Mouse (Mus musculus): ENCODE measurements around the gene Dnajc14. TPM values are rescaled to one million over a fixed set of nuclear protein-coding genes. Genes with fewer than 3 reads are reported as not detected.

The Dnajc14 gene
- polyA plus RNA-seq (2014; fragmentation: Nextera tagmentation; extraction: Ambion mirVana) = 28.2 and 31.0 TPM in 2 replicates

DNA sequence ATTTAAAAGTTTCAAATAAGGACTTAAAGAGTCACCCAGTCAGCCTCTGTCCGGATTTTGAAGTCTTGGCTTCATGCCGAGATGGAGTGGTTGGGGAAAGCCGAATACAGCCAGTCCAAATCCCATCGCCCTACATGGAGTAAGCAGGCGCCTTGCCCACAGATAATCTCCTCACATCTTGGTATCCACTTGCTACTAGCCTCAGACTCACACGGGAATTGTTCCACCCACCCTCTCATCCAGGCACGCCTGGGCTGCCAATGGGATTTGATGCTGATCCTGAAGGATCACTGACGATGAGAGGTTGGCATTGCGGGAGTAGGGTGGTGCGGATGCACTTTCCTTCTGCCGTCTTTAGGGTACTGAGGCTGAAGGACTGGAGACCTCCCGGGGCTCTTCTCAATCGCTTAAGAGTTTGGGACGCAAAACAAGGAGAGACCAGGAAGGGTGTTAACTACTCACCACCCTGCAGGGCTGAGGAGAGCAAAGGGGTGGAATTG, at the start of gene Dnajc14:
TSS of gene Dnajc14 (plus strand) at position 292 of the 500 bp plus-strand sequence.
- WGBS = under 1% methylated on average over 14 of the region's 14 CpGs
- peak within 1 kb of the TSS; percentile 92 for H3K4me2 ChIP-seq (ENCODE audit: low read length)
- H3K9ac ChIP-seq (ENCODE audit: low read length) = peak within 1 kb of the TSS; percentile 86
- peak; percentile 23; the same call in 1 of the 2 replicates for ATAC-seq (ENCODE audit: insufficient number of reproducible peaks, insufficient read depth, low FRiP score, low read depth)
- peak within 1 kb of the TSS; percentile 64 to 68 for H3K4me3 ChIP-seq (ENCODE audit: control insufficient read depth in 1 of 2, insufficient read depth in 1 of 2, low read depth in 1 of 2, low read length in 2 of 2)
- peak within 1 kb of the TSS; percentile 94 for H3K27ac ChIP-seq (replicated peaks in 1 of 2; ENCODE audit: control insufficient read depth in 1 of 2, insufficient read depth in 1 of 2, low read depth in 2 of 2, low read length in 2 of 2)
- H3K9me3 ChIP-seq (ENCODE audit: control insufficient read depth, low read length) = no peaks in the 10 kb centered on the region
- peaks cover 46% of the 10 kb centered on the region for H3K36me3 ChIP-seq (ENCODE audit: control insufficient read depth, insufficient read depth, low read length)
- H3K4me1 ChIP-seq (ENCODE audit: control insufficient read depth in 2 of 2, insufficient read depth in 2 of 2, low read length in 2 of 2) = peaks cover 19 to 36% of the 10 kb centered on the region in 2 experiments
- H3K27me3 ChIP-seq (ENCODE audit: control insufficient read depth, insufficient read depth, low read length) = no peaks in the 10 kb centered on the region

DNA sequence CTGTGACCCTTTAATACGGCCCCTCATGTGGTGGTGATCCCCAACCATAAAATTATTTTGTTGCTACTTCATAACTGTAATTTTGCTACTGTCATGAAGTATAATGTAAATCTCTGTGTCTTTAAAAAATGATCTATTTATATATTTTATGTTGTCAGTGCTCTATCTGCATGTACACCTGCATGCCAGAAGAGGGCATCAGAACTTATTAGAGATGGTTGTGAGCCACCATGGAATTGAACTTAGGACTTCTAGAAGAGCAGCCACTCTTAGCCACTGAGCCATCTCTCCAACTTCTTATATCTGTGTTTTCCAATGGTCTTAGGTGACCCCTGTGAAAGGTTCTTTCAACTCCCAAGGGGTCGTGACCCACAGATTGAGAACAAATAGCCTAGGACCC, 31.0 kb upstream of the Dnajc14 start:
- no peak overlapping the region for H3K27ac ChIP-seq (replicated peaks in 1 of 2; ENCODE audit: control insufficient read depth in 1 of 2, insufficient read depth in 1 of 2, low read depth in 2 of 2, low read length in 2 of 2)
- 72% methylated on average over 2 of the region's 2 CpGs for WGBS
- no peak for ATAC-seq (ENCODE audit: insufficient number of reproducible peaks, insufficient read depth, low FRiP score, low read depth)
- no peaks in the 10 kb centered on the region for H3K27me3 ChIP-seq (ENCODE audit: control insufficient read depth, insufficient read depth, low read length)
- no peak overlapping the region for H3K4me2 ChIP-seq (ENCODE audit: low read length)
- no peaks in the 10 kb centered on the region for H3K9me3 ChIP-seq (ENCODE audit: control insufficient read depth, low read length)
- H3K4me1 ChIP-seq (ENCODE audit: control insufficient read depth in 2 of 2, insufficient read depth in 2 of 2, low read length in 2 of 2) = no peaks in the 10 kb centered on the region
- no peak overlapping the region for H3K9ac ChIP-seq (ENCODE audit: low read length)
- peaks cover 1% of the 10 kb centered on the region; the same call in 1 of the 2 replicates for H3K36me3 ChIP-seq (ENCODE audit: control insufficient read depth, insufficient read depth, low read length)
- H3K4me3 ChIP-seq (ENCODE audit: control insufficient read depth in 1 of 2, insufficient read depth in 1 of 2, low read depth in 1 of 2, low read length in 2 of 2) = no peak overlapping the region

GRCm38 (mm10) chr10:128773685-128774084, 30.2 kb upstream of the Dnajc14 start:
- Histone ChIP-seq H3K27ac (replicated peaks in 1 of 2; ENCODE audit: control insufficient read depth in 1 of 2, insufficient read depth in 1 of 2, low read depth in 2 of 2, low read length in 2 of 2) (no peak overlapping the region), H3K36me3 (ENCODE audit: control insufficient read depth, insufficient read depth, low read length) (no peaks in the 10 kb centered on the region), H3K27me3 (ENCODE audit: control insufficient read depth, insufficient read depth, low read length) (no peaks in the 10 kb centered on the region), H3K9me3 (ENCODE audit: control insufficient read depth, low read length) (no peaks in the 10 kb centered on the region), H3K4me2 (ENCODE audit: low read length) (no peak overlapping the region), H3K4me1 (ENCODE audit: control insufficient read depth in 2 of 2, insufficient read depth in 2 of 2, low read length in 2 of 2) (no peaks in the 10 kb centered on the region), H3K9ac (ENCODE audit: low read length) (no peak overlapping the region), H3K4me3 (ENCODE audit: control insufficient read depth in 1 of 2, insufficient read depth in 1 of 2, low read depth in 1 of 2, low read length in 2 of 2) (no peak overlapping the region)
- no peak for ATAC-seq (ENCODE audit: insufficient number of reproducible peaks, insufficient read depth, low FRiP score, low read depth)
- WGBS = 13% methylated on average over 5 of the region's 5 CpGs

GRCm38 (mm10) chr10:128778441-128778840, 25.4 kb upstream of the Dnajc14 start:
- Histone ChIP-seq H3K27me3 (ENCODE audit: control insufficient read depth, insufficient read depth, low read length) (no peaks in the 10 kb centered on the region), H3K9me3 (ENCODE audit: control insufficient read depth, low read length) (no peaks in the 10 kb centered on the region), H3K36me3 (ENCODE audit: control insufficient read depth, insufficient read depth, low read length) (no peaks in the 10 kb centered on the region), H3K27ac (replicated peaks in 1 of 2; ENCODE audit: control insufficient read depth in 1 of 2, insufficient read depth in 1 of 2, low read depth in 2 of 2, low read length in 2 of 2) (peak overlapping the region; percentile 32 to 91; a peak in 3 of 4 replicates), H3K4me3 (ENCODE audit: control insufficient read depth in 1 of 2, insufficient read depth in 1 of 2, low read depth in 1 of 2, low read length in 2 of 2) (no peak overlapping the region), H3K4me1 (ENCODE audit: control insufficient read depth in 2 of 2, insufficient read depth in 2 of 2, low read length in 2 of 2) (peaks cover 0 to 6% of the 10 kb centered on the region in 2 experiments; a peak in 2 of 4 replicates), H3K4me2 (ENCODE audit: low read length) (no peak overlapping the region), H3K9ac (ENCODE audit: low read length) (0 out of 2 replicates have a peak overlapping the region, but pooled peaks have one; percentile 23)
- WGBS = 83% methylated on average over 2 of the region's 2 CpGs
- ATAC-seq (ENCODE audit: insufficient number of reproducible peaks, insufficient read depth, low FRiP score, low read depth) = no peak

DNA sequence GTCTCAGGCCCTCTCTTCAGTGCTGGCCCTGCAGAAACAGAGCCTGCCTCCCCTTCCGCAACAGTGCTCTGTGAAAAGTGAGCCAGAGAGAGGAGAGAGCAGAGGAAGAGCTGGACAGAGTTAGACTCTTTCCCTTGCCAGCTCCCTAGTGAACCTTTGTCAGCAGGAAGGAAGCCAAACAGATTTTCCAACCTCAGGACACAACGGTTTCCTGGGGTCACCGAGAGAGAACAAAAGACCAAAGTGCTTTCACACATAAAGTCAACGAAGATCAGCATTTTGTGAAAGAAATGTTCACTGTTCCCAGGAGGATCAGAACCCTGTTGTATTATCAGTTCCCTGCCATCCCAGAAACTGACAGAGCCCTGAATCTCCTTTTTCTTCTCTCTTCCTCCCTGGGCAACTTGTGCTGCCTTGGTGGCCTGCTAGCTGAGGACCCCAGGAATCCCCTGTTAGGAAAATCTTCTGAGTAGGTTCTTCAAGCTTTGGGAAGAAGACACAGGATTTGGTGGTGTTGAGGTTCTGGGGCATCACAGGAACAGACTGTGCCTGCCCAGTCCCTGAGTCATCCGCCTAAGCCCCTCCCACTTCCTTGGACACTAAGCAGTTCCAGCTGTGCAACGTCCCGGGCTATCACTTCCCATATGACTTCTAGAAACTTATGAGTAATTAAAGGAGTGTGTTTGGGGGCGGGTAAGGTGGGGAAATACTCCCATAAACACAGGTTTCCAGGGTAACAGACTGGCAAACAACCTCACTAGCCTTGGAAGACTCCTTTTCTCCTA, 24.7 kb upstream of the Dnajc14 start:
- Histone ChIP-seq H3K27ac (replicated peaks in 1 of 2; ENCODE audit: control insufficient read depth in 1 of 2, insufficient read depth in 1 of 2, low read depth in 2 of 2, low read length in 2 of 2) (peak overlapping the region; percentile 91 to 94), H3K9ac (ENCODE audit: low read length) (0 out of 2 replicates have a peak overlapping the region, but pooled peaks have one; percentile 23), H3K4me3 (ENCODE audit: control insufficient read depth in 1 of 2, insufficient read depth in 1 of 2, low read depth in 1 of 2, low read length in 2 of 2) (no peak overlapping the region), H3K27me3 (ENCODE audit: control insufficient read depth, insufficient read depth, low read length) (no peaks in the 10 kb centered on the region), H3K9me3 (ENCODE audit: control insufficient read depth, low read length) (peaks cover 6% of the 10 kb centered on the region; the same call in 1 of the 2 replicates), H3K36me3 (ENCODE audit: control insufficient read depth, insufficient read depth, low read length) (no peaks in the 10 kb centered on the region), H3K4me2 (ENCODE audit: low read length) (peak overlapping the region; percentile 31; the same call in 1 of the 2 replicates), H3K4me1 (ENCODE audit: control insufficient read depth in 2 of 2, insufficient read depth in 2 of 2, low read length in 2 of 2) (peaks cover 0 to 6% of the 10 kb centered on the region in 2 experiments; a peak in 2 of 4 replicates)
- WGBS = 35% methylated on average over 8 of the region's 8 CpGs
- peak; percentile 88 for ATAC-seq (ENCODE audit: insufficient number of reproducible peaks, insufficient read depth, low FRiP score, low read depth)

DNA sequence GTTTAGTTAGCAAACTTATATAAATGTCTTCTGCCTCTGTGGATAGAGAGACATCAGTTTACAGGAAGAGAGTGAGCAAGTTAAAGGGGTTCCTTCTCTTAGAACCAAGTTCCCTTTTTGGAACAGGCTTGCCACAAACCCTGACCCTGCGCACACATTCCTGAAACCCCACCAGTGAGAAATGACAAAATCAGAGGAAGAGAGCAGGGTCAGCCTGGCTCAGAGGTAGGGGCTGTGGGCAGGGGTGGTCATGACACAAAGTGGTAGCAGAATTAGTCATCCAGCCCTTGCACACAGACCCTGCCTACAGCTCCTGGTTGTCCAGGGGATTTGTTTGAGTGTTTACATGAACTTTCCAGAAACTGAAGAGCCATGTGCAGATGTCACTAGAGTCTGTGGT, 23.7 kb upstream of the Dnajc14 start:
- Histone ChIP-seq H3K36me3 (ENCODE audit: control insufficient read depth, insufficient read depth, low read length) (no peaks in the 10 kb centered on the region), H3K9me3 (ENCODE audit: control insufficient read depth, low read length) (peaks cover 11% of the 10 kb centered on the region; the same call in 1 of the 2 replicates), H3K4me3 (ENCODE audit: control insufficient read depth in 1 of 2, insufficient read depth in 1 of 2, low read depth in 1 of 2, low read length in 2 of 2) (no peak overlapping the region), H3K4me1 (ENCODE audit: control insufficient read depth in 2 of 2, insufficient read depth in 2 of 2, low read length in 2 of 2) (peaks cover 0 to 6% of the 10 kb centered on the region in 2 experiments; a peak in 2 of 4 replicates), H3K27me3 (ENCODE audit: control insufficient read depth, insufficient read depth, low read length) (no peaks in the 10 kb centered on the region), H3K27ac (replicated peaks in 1 of 2; ENCODE audit: control insufficient read depth in 1 of 2, insufficient read depth in 1 of 2, low read depth in 2 of 2, low read length in 2 of 2) (no peak overlapping the region), H3K4me2 (ENCODE audit: low read length) (no peak overlapping the region), H3K9ac (ENCODE audit: low read length) (no peak overlapping the region)
- 79% methylated on average over 1 of the region's 1 CpGs for WGBS
- no peak for ATAC-seq (ENCODE audit: insufficient number of reproducible peaks, insufficient read depth, low FRiP score, low read depth)

DNA sequence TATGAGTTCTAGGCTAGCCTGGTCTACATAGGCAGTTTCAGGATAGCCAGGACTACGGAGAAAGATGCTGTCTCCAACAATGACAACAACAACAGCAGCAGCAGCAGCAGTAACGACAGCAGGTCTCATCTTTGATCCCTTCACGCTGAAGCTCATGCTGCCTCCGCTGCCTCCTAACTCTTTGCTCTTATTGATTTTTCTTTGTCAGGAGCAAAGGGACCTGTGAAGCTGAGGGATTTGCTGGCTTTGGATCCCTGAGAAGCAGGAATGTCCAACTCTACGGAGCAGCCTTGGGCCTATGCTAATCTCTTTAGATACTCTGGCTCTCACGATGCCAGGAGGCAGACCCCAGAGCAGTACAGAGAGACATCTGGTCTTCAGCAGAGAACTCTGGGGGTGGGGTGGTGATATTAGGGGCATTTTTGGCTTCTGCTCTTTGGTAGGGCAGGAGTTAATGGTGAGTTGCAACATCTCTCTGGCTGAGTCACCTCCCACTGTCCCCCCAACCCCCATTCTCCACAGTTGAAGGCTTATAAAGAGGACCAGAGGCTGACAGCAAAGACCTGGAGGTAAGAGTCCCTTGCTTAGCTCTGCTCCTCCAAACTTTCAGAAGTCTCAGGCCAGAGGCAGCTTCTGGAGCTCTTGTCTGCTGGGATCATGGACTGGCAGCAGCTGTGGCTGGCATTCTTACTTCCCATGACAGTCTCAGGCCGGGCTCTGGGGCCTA, 13.3 kb upstream of the Dnajc14 start, which contains the start of gene Mmp19:
TSS of gene Mmp19 (plus strand) at position 513 of the 727 bp plus-strand sequence.
- H3K9ac ChIP-seq (ENCODE audit: low read length) = no peak within 1 kb of the TSS
- no peak for ATAC-seq (ENCODE audit: insufficient number of reproducible peaks, insufficient read depth, low FRiP score, low read depth)
- H3K4me2 ChIP-seq (ENCODE audit: low read length) = peak within 1 kb of the TSS; percentile 11; the same call in 1 of the 2 replicates

More for the DNA sequence above, 13.3 kb upstream of the Dnajc14 start, which contains the start of gene Mmp19:
- Histone ChIP-seq H3K4me3 (ENCODE audit: control insufficient read depth in 1 of 2, insufficient read depth in 1 of 2, low read depth in 1 of 2, low read length in 2 of 2) (no peak within 1 kb of the TSS), H3K27me3 (ENCODE audit: control insufficient read depth, insufficient read depth, low read length) (no peaks in the 10 kb centered on the region), H3K27ac (replicated peaks in 1 of 2; ENCODE audit: control insufficient read depth in 1 of 2, insufficient read depth in 1 of 2, low read depth in 2 of 2, low read length in 2 of 2) (peak within 1 kb of the TSS in 1 of 2 experiments; percentile 3; a peak in 1 of 4 replicates), H3K4me1 (ENCODE audit: control insufficient read depth in 2 of 2, insufficient read depth in 2 of 2, low read length in 2 of 2) (peaks cover 2 to 4% of the 10 kb centered on the region in 2 experiments; a peak in 2 of 4 replicates), H3K9me3 (ENCODE audit: control insufficient read depth, low read length) (no peaks in the 10 kb centered on the region), H3K36me3 (ENCODE audit: control insufficient read depth, insufficient read depth, low read length) (no peaks in the 10 kb centered on the region)
- WGBS = 60% methylated on average over 7 of the region's 7 CpGs
